Mouse (Mus musculus): ENCODE data around the gene Stab2. TPM values are rescaled to one million over a fixed set of nuclear protein-coding genes. Genes with fewer than 3 reads are reported as not detected.
A peak's percentile ranks its signal among the peaks of the same experiment; 100 is the strongest.

Stab2 gene
- polyA plus RNA-seq, 1 experiment from 2014 or later = 0.29 TPM

- no peak overlapping the region for H3K9ac ChIP-seq (replicated peaks; ENCODE audit: low read length)
- no peaks in the 10 kb centered on the region for H3K4me1 ChIP-seq (ENCODE audit: control insufficient read depth, insufficient read depth, low read length)
- no peaks in the 10 kb centered on the region for H3K27me3 ChIP-seq (ENCODE audit: control insufficient read depth, insufficient read depth, low read length)
- no peak overlapping the region for H3K4me3 ChIP-seq (ENCODE audit: low read depth, low read length)
- H3K9me3 ChIP-seq (replicated peaks; ENCODE audit: control insufficient read depth, low read length) = no peaks in the 10 kb centered on the region
- DNase-seq (ENCODE audit: low spot score) (peak; percentile 26), ATAC-seq (replicated peaks; ENCODE audit: insufficient number of reproducible peaks, low FRiP score, low TSS enrichment, low read depth) (no peak)
- H3K27ac ChIP-seq (replicated peaks; ENCODE audit: low read depth, low read length) = no peak overlapping the region
- H3K4me2 ChIP-seq (ENCODE audit: low read depth, low read length) = no peak overlapping the region
- 80% methylated on average over 5 of the region's 5 CpGs for WGBS
- H3K36me3 ChIP-seq (replicated peaks; ENCODE audit: control insufficient read depth, insufficient read depth, low read depth, low read length) = no peaks in the 10 kb centered on the region
Observed at GRCm38 (mm10) chr10:86976001-86976726, 31.7 kb downstream of the Stab2 start.

GRCm38 (mm10) chr10:86973276-86973675, 34.5 kb downstream of the Stab2 start:
- Histone ChIP-seq H3K27ac (replicated peaks; ENCODE audit: low read depth, low read length) (no peak overlapping the region), H3K9me3 (replicated peaks; ENCODE audit: control insufficient read depth, low read length) (no peaks in the 10 kb centered on the region), H3K36me3 (replicated peaks; ENCODE audit: control insufficient read depth, insufficient read depth, low read depth, low read length) (no peaks in the 10 kb centered on the region), H3K4me2 (ENCODE audit: low read depth, low read length) (no peak overlapping the region), H3K4me3 (ENCODE audit: low read depth, low read length) (no peak overlapping the region), H3K9ac (replicated peaks; ENCODE audit: low read length) (no peak overlapping the region), H3K4me1 (ENCODE audit: control insufficient read depth, insufficient read depth, low read length) (no peaks in the 10 kb centered on the region), H3K27me3 (ENCODE audit: control insufficient read depth, insufficient read depth, low read length) (no peaks in the 10 kb centered on the region)
- DNase-seq (ENCODE audit: low spot score) = no peak
- ATAC-seq (replicated peaks; ENCODE audit: insufficient number of reproducible peaks, low FRiP score, low TSS enrichment, low read depth) = no peak
- 85% methylated on average over 5 of the region's 5 CpGs for WGBS

- no peak for DNase-seq (ENCODE audit: low spot score)
- no peaks in the 10 kb centered on the region for H3K4me1 ChIP-seq (ENCODE audit: control insufficient read depth, insufficient read depth, low read length)
- H3K36me3 ChIP-seq (replicated peaks; ENCODE audit: control insufficient read depth, insufficient read depth, low read depth, low read length) = no peaks in the 10 kb centered on the region
- no peak for ATAC-seq (replicated peaks; ENCODE audit: insufficient number of reproducible peaks, low FRiP score, low TSS enrichment, low read depth)
- H3K9ac ChIP-seq (replicated peaks; ENCODE audit: low read length) = no peak overlapping the region; the same call in 1 of the 2 replicates
- 38% methylated on average over 7 of the region's 7 CpGs for WGBS
- H3K4me2 ChIP-seq (ENCODE audit: low read depth, low read length) = no peak overlapping the region
- H3K27ac ChIP-seq (replicated peaks; ENCODE audit: low read depth, low read length) = no peak overlapping the region
- no peak overlapping the region for H3K4me3 ChIP-seq (ENCODE audit: low read depth, low read length)
- no peaks in the 10 kb centered on the region for H3K9me3 ChIP-seq (replicated peaks; ENCODE audit: control insufficient read depth, low read length)
- H3K27me3 ChIP-seq (ENCODE audit: control insufficient read depth, insufficient read depth, low read length) = no peaks in the 10 kb centered on the region
Observed at GRCm38 (mm10) chr10:86972503-86972826, 35.4 kb downstream of the Stab2 start.

GRCm38 (mm10) chr10:86971680-86972502, 35.9 kb downstream of the Stab2 start:
- no peaks in the 10 kb centered on the region for H3K9me3 ChIP-seq (replicated peaks; ENCODE audit: control insufficient read depth, low read length)
- no peaks in the 10 kb centered on the region for H3K36me3 ChIP-seq (replicated peaks; ENCODE audit: control insufficient read depth, insufficient read depth, low read depth, low read length)
- peak overlapping the region; percentile 11; the same call in 1 of the 2 replicates for H3K4me2 ChIP-seq (ENCODE audit: low read depth, low read length)
- no peaks in the 10 kb centered on the region for H3K4me1 ChIP-seq (ENCODE audit: control insufficient read depth, insufficient read depth, low read length)
- H3K27ac ChIP-seq (replicated peaks; ENCODE audit: low read depth, low read length) = no peak overlapping the region
- no peaks in the 10 kb centered on the region for H3K27me3 ChIP-seq (ENCODE audit: control insufficient read depth, insufficient read depth, low read length)
- ATAC-seq (replicated peaks; ENCODE audit: insufficient number of reproducible peaks, low FRiP score, low TSS enrichment, low read depth) (no peak; the same call in 1 of the 2 replicates), DNase-seq (ENCODE audit: low spot score) (peak; percentile 85)
- 25% methylated on average over 13 of the region's 13 CpGs for WGBS
- H3K9ac ChIP-seq (replicated peaks; ENCODE audit: low read length) = peak overlapping the region; percentile 35
- H3K4me3 ChIP-seq (ENCODE audit: low read depth, low read length) = no peak overlapping the region

DNA sequence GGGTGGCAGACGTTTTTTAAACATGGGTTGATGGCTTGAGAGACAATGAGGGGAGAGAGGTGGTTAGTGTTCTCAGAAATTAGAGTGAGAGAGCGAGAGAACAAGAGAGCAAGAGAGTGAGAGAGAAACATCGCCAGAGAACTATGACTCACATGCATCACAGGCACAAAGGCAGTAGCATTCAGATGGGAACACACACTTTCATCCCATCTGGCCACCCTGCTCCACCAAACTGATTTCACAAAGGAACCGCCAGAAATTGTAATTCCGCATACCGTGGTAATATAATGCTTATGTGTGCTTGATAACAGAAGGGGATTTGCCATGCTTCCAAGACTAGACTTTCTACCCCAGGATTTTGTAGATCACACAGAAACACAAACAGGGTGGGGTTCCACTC, 38.5 kb downstream of the Stab2 start:
- Histone ChIP-seq H3K27ac (replicated peaks; ENCODE audit: low read depth, low read length) (no peak overlapping the region), H3K4me1 (ENCODE audit: control insufficient read depth, insufficient read depth, low read length) (no peaks in the 10 kb centered on the region), H3K36me3 (replicated peaks; ENCODE audit: control insufficient read depth, insufficient read depth, low read depth, low read length) (no peaks in the 10 kb centered on the region), H3K9me3 (replicated peaks; ENCODE audit: control insufficient read depth, low read length) (no peaks in the 10 kb centered on the region), H3K9ac (replicated peaks; ENCODE audit: low read length) (no peak overlapping the region), H3K4me3 (ENCODE audit: low read depth, low read length) (no peak overlapping the region), H3K4me2 (ENCODE audit: low read depth, low read length) (no peak overlapping the region), H3K27me3 (ENCODE audit: control insufficient read depth, insufficient read depth, low read length) (no peaks in the 10 kb centered on the region)
- DNase-seq (ENCODE audit: low spot score) (no peak), ATAC-seq (replicated peaks; ENCODE audit: insufficient number of reproducible peaks, low FRiP score, low TSS enrichment, low read depth) (no peak)
- WGBS = 81% methylated on average over 6 of the region's 6 CpGs

GRCm38 (mm10) chr10:86961542-86962466, 46.0 kb downstream of the Stab2 start:
- H3K9ac ChIP-seq (replicated peaks; ENCODE audit: low read length) = no peak overlapping the region
- no peak overlapping the region for H3K27ac ChIP-seq (replicated peaks; ENCODE audit: low read depth, low read length)
- WGBS = 69% methylated on average over 11 of the region's 11 CpGs
- no peak for DNase-seq (ENCODE audit: low spot score)
- ATAC-seq (replicated peaks; ENCODE audit: insufficient number of reproducible peaks, low FRiP score, low TSS enrichment, low read depth) = no peak
- no peaks in the 10 kb centered on the region for H3K27me3 ChIP-seq (ENCODE audit: control insufficient read depth, insufficient read depth, low read length)
- no peaks in the 10 kb centered on the region for H3K4me1 ChIP-seq (ENCODE audit: control insufficient read depth, insufficient read depth, low read length)
- no peak overlapping the region for H3K4me2 ChIP-seq (ENCODE audit: low read depth, low read length)
- H3K4me3 ChIP-seq (ENCODE audit: low read depth, low read length) = no peak overlapping the region
- no peaks in the 10 kb centered on the region for H3K9me3 ChIP-seq (replicated peaks; ENCODE audit: control insufficient read depth, low read length)
- no peaks in the 10 kb centered on the region for H3K36me3 ChIP-seq (replicated peaks; ENCODE audit: control insufficient read depth, insufficient read depth, low read depth, low read length)

- Histone ChIP-seq H3K27ac (replicated peaks; ENCODE audit: low read depth, low read length) (no peak overlapping the region), H3K4me3 (ENCODE audit: low read depth, low read length) (no peak overlapping the region), H3K27me3 (ENCODE audit: control insufficient read depth, insufficient read depth, low read length) (no peaks in the 10 kb centered on the region), H3K36me3 (replicated peaks; ENCODE audit: control insufficient read depth, insufficient read depth, low read depth, low read length) (no peaks in the 10 kb centered on the region), H3K9ac (replicated peaks; ENCODE audit: low read length) (no peak overlapping the region), H3K4me2 (ENCODE audit: low read depth, low read length) (no peak overlapping the region), H3K4me1 (ENCODE audit: control insufficient read depth, insufficient read depth, low read length) (no peaks in the 10 kb centered on the region), H3K9me3 (replicated peaks; ENCODE audit: control insufficient read depth, low read length) (no peaks in the 10 kb centered on the region)
- ATAC-seq (replicated peaks; ENCODE audit: insufficient number of reproducible peaks, low FRiP score, low TSS enrichment, low read depth) (no peak), DNase-seq (ENCODE audit: low spot score) (no peak)
- 94% methylated on average over 3 of the region's 3 CpGs for WGBS
Observed at GRCm38 (mm10) chr10:86955299-86955698, 52.5 kb downstream of the Stab2 start.

Data from embryonic facial prominence, embryonic 11.5 days (tissue).